Mouse (Mus musculus) erythroblast, embryonic 14.5 days (primary cell): ENCODE data around the gene Adamtsl1.

Experiments
- GATA1 ChIP-seq: IDR thresholded peaks from 2 replicates; pipeline ENCODE4 v1.6.1; 2012; ENCODE audit warnings: low read length, inconsistent platforms, mixed read lengths
- TAL1 ChIP-seq: IDR thresholded peaks from 3 replicates; pipeline ENCODE4 v1.6.1; 2012; ENCODE audit warnings: low read length, inconsistent platforms, mixed read lengths

GRCm38 (mm10) chr4:86053487-86054237 is 539.7 kb downstream of the Adamtsl1 start:
- no peak for TF ChIP-seq GATA1
- TF ChIP-seq TAL1: no peak
